Mouse (Mus musculus) forelimb bud, embryonic 11.5 days (tissue): ENCODE measurements around the gene Zbtb21.
"Not testable (repeated sequence)": the region's sequence is repeated elsewhere in the genome, so short reads cannot be mapped to it uniquely, and the experiment has no call there.

Experiments
- DNase-seq: peaks from one replicate; pipeline ENCODE4 v3.0.0-alpha.2; 2012; ENCODE audit warnings: low read depth, low spot score

Gene Zbtb21

GRCm38 (mm10) chr16:97962151-97962948, at the start of gene Zbtb21, which contains the start of gene C2cd2:
Zbtb21 (minus strand) TSS chr16:97962622.
C2cd2 (minus strand) TSS chr16:97962598.
- DNase-seq: peak; percentile 96

GRCm38 (mm10) chr16:97997383-97997731, 34.9 kb upstream of the Zbtb21 start:
- DNase-seq: not testable (repeated sequence)

- peak; percentile 82 for DNase-seq
Measured at GRCm38 (mm10) chr16:97996616-97997382, 34.4 kb upstream of the Zbtb21 start, which contains the start of gene B230307C23Rik. B230307C23Rik (plus strand) TSS chr16:97997315.

GRCm38 (mm10) chr16:97995849-97996615, 33.6 kb upstream of the Zbtb21 start:
- no peak for DNase-seq

GRCm38 (mm10) chr16:97992477-97992876, 30.1 kb upstream of the Zbtb21 start:
- not testable (repeated sequence) for DNase-seq

GRCm38 (mm10) chr16:97991517-97991916, 29.1 kb upstream of the Zbtb21 start:
- no peak for DNase-seq

GRCm38 (mm10) chr16:97984589-97984988, 22.2 kb upstream of the Zbtb21 start:
- DNase-seq: no peak

GRCm38 (mm10) chr16:97981362-97981761, 18.9 kb upstream of the Zbtb21 start:
- no peak for DNase-seq

GRCm38 (mm10) chr16:97977722-97978121, 15.3 kb upstream of the Zbtb21 start:
- DNase-seq: no peak

- DNase-seq: no peak
Measured at GRCm38 (mm10) chr16:97977277-97977676, 14.9 kb upstream of the Zbtb21 start.

GRCm38 (mm10) chr16:97963956-97964540, 1.6 kb upstream of the Zbtb21 start:
- DNase-seq: no peak

GRCm38 (mm10) chr16:97961381-97962150, 856 bp downstream of the Zbtb21 start:
- peak; percentile 5 for DNase-seq

GRCm38 (mm10) chr16:97960348-97960747, 2.1 kb downstream of the Zbtb21 start:
- DNase-seq: no peak

GRCm38 (mm10) chr16:97958401-97958973, 3.9 kb downstream of the Zbtb21 start:
- DNase-seq: no peak

- peak; percentile 17 for DNase-seq
Measured at GRCm38 (mm10) chr16:97957626-97958025, 4.8 kb downstream of the Zbtb21 start.

GRCm38 (mm10) chr16:97956011-97956410, 6.4 kb downstream of the Zbtb21 start:
- no peak for DNase-seq

GRCm38 (mm10) chr16:97953300-97953699, 9.1 kb downstream of the Zbtb21 start:
- DNase-seq: no peak

GRCm38 (mm10) chr16:97952801-97953200, 9.6 kb downstream of the Zbtb21 start:
- no peak for DNase-seq

- no peak for DNase-seq
Measured at GRCm38 (mm10) chr16:97952371-97952770, 10.1 kb downstream of the Zbtb21 start.

GRCm38 (mm10) chr16:97950061-97950460, 12.4 kb downstream of the Zbtb21 start:
- no peak for DNase-seq
